Mouse (Mus musculus): ENCODE measurements around the gene Haus4.

DNA sequence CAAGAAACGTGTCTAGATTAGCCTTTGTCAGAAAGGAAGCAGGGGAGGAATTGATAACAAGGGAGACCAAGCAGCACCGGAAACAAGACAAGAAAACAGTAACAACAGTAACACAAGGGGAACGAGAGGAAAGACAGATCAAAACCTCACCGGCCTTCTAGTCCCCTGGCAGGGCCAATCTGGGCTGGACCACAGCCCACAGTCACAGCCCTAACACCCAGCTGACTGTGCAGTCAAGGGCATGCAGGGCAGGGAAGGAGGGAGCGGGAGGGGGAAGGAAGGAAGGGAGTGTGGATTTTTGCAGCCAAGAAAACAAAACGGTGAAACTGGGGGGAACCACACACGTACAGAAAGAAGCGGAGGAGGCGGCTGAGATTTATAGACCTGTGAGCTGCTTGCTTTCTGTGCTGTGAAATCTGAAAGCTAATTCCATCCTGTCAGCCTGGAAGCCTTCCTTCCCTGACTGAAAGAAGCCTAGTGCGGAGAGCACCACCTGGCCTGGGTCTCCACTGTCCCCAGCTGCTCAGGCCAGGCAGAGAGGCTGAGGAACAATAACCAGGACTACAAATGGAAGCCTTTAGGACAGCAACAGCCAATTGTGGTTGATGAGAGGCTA lies 38.0 kb upstream of the Haus4 start:
- TF ChIP-seq CTCF (IDR thresholded peaks at IDR 0.05; ENCODE audit: low read depth) = no peak
- TF ChIP-seq EP300 (IDR thresholded peaks at IDR 0.05; ENCODE audit: low read depth) = no peak

Data from heart, postnatal 0 days (tissue).